Mouse (Mus musculus): ENCODE measurements around the gene Gm36210. TPM values are rescaled to one million over a fixed set of nuclear protein-coding genes. Genes with fewer than 3 reads are reported as not detected.

The Gm36210 gene
- polyA plus RNA-seq, 1 experiment, result not detected

DNA sequence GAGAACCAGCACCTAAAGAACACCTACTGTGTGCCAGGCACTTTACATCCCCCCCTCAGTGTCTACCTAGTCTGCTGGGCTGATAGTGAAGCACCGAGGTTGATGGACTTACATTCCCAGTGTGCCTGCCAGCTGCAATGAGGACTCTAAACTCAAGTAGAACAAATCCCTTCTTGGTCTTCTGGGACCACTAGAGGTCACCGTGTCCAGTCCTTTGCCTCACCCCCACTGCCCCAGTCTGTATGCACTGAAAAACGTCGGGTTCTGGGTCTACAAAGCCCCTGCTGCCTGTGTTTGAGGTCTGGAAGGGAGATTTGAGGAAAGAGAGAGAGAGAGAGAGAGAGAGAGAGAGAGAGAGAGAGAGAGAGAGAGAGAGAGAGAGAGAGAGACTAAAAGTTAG, 18.2 kb upstream of the Gm36210 start:
- H3K4me3 ChIP-seq (ENCODE audit: insufficient read depth, low read length), result no peak overlapping the region
- peaks cover 18% of the 10 kb centered on the region; the same call in 1 of the 2 replicates for H3K4me1 ChIP-seq (ENCODE audit: control insufficient read depth, insufficient read depth, low read length)
- TF ChIP-seq POLR2A (IDR thresholded peaks at IDR 0.05; ENCODE audit: low read depth, low read length), result no peak
- TF ChIP-seq CTCF (IDR thresholded peaks at IDR 0.05; ENCODE audit: borderline replicate concordance, insufficient read depth, low read length), result no peak

DNA sequence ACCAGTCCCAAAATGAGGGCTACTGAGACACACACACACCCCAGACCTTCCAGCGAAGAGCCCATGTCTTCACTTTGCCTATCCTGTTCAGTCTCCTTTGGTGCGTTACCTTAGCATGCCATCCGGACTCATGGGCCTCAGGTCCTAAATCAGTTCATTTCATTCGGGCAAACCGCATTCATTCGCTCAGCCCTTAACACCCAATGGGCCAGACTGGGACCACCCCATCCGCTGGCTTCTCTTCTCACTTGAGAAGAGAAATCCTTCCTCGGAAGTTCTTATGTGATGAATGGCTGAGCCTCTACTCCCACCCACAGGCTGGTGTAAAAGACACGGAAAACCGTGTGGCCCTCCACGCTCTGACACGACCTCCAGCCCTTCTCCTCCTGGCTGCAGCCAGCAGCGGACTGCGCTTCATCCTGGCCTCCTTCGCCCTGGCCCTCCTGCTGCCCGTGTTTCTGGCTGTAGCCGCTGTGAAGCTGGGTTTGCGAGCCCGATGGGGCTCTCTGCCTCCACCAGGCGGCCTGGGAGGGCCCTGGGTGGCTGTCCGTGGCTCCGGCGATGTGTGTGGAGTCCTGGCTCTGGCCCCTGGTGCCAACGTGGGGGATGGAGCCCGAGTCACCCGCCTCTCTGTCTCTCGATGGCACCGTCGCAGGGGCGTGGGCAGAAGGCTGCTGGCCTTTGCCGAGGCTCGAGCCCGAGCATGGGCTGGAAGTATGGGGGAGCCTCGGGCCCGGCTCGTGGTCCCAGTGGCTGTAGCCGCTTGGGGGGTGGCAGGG, 17.5 kb upstream of the Gm36210 start:
- TF ChIP-seq POLR2A (IDR thresholded peaks at IDR 0.05; ENCODE audit: low read depth, low read length) (peak; percentile 52; the same call in 1 of the 2 replicates), CTCF (IDR thresholded peaks at IDR 0.05; ENCODE audit: borderline replicate concordance, insufficient read depth, low read length) (0 out of 2 replicates have a peak, but pooled peaks have one; percentile 1)
- H3K27ac ChIP-seq (ENCODE audit: insufficient read depth, low read length), result peak overlapping the region; percentile 91
- H3K4me1 ChIP-seq (ENCODE audit: control insufficient read depth, insufficient read depth, low read length), result peaks cover 18% of the 10 kb centered on the region; the same call in 1 of the 2 replicates
- H3K4me3 ChIP-seq (ENCODE audit: insufficient read depth, low read length), result 0 out of 2 replicates have a peak overlapping the region, but pooled peaks have one; percentile 1

More for the DNA sequence above, 18.2 kb upstream of the Gm36210 start:
- peak overlapping the region; percentile 91 for H3K27ac ChIP-seq (ENCODE audit: insufficient read depth, low read length)

GRCm38 (mm10) chr7:4922931-4923565, 16.7 kb upstream of the Gm36210 start:
- Histone ChIP-seq H3K27ac (ENCODE audit: insufficient read depth, low read length) (peak overlapping the region; percentile 91), H3K4me1 (ENCODE audit: control insufficient read depth, insufficient read depth, low read length) (peaks cover 18% of the 10 kb centered on the region; the same call in 1 of the 2 replicates), H3K4me3 (ENCODE audit: insufficient read depth, low read length) (no peak overlapping the region)
- no peak for TF ChIP-seq POLR2A (IDR thresholded peaks at IDR 0.05; ENCODE audit: low read depth, low read length)
- TF ChIP-seq CTCF (IDR thresholded peaks at IDR 0.05; ENCODE audit: borderline replicate concordance, insufficient read depth, low read length), result no peak

DNA sequence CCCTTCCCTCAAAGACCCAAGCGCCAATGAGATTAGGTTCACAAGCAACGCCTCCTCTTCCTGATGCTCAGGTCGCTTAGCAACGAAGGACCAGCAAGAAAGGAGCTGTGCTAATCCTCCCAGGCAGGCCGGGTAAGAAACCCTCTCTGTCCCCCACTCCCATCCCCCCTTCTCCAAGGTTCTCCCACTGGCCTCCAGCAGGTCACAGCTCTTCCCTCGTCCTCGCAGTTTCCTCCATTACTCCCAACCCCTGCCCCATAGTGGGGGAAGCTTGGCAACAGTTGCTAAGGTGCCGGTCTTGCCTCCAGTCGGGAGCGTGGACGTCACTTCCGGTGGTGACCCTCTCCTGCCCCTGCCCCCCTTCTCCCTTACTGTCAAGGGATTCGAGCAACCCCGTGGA, 16.2 kb upstream of the Gm36210 start:
- Histone ChIP-seq H3K4me3 (ENCODE audit: insufficient read depth, low read length) (no peak overlapping the region), H3K4me1 (ENCODE audit: control insufficient read depth, insufficient read depth, low read length) (peaks cover 18% of the 10 kb centered on the region; the same call in 1 of the 2 replicates), H3K27ac (ENCODE audit: insufficient read depth, low read length) (peak overlapping the region; percentile 34; the same call in 1 of the 2 replicates)
- TF ChIP-seq CTCF (IDR thresholded peaks at IDR 0.05; ENCODE audit: borderline replicate concordance, insufficient read depth, low read length) (no peak), POLR2A (IDR thresholded peaks at IDR 0.05; ENCODE audit: low read depth, low read length) (peak; percentile 42; the same call in 1 of the 2 replicates)

- Histone ChIP-seq H3K27ac (ENCODE audit: insufficient read depth, low read length) (peak within 1 kb of the TSS; percentile 34; the same call in 1 of the 2 replicates), H3K4me1 (ENCODE audit: control insufficient read depth, insufficient read depth, low read length) (peaks cover 18% of the 10 kb centered on the region; the same call in 1 of the 2 replicates), H3K4me3 (ENCODE audit: insufficient read depth, low read length) (no peak within 1 kb of the TSS)
- TF ChIP-seq POLR2A (IDR thresholded peaks at IDR 0.05; ENCODE audit: low read depth, low read length), result no peak; the same call in 1 of the 2 replicates
- TF ChIP-seq CTCF (IDR thresholded peaks at IDR 0.05; ENCODE audit: borderline replicate concordance, insufficient read depth, low read length), result no peak
These were observed 15.6 kb upstream of the Gm36210 start, which contains the start of gene Nat14 for GRCm38 (mm10) chr7:4921824-4922482. Nat14 (plus strand) TSS chr7:4922028.

DNA sequence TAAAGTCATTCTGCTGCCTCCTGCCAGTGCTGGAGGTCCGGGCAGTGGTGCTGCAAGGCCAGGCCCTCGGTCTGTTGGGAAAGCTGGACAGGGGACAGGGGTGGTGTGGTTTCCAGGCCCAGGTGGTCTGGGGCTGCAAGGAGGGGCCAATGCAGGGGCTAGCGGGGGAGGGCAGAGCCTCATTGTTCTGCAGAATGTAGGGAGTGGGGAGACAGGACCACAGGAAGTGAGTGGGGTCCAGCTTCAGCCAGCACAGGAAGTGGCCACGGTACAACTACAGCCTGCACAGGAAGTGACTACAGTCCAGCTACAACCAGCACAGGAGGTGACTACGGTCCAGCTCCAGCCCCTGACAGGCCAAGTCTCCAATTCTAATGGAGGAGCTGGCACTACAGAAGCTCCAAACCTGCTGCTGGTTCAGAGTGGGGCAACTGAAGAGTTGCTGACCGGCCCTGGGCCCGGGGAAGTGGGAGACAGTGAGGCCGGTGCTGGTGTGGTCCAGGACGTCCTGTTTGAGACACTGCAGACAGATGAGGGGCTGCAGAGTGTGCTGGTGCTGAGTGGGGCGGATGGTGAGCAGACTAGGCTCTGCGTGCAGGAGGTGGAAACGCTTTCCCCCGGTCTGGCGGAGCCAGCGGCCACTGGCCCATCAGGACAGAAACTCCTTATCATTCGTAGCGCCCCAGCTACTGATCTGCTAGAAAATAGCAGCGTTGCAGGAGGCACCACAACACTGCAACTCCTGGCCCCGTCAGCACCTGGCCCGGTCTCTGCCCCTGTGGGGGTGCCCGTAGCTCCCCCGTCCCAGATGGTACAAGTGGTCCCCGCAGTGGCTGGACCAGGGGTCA, 14.9 kb upstream of the Gm36210 start:
- H3K27ac ChIP-seq (ENCODE audit: insufficient read depth, low read length), result no peak overlapping the region
- H3K4me1 ChIP-seq (ENCODE audit: control insufficient read depth, insufficient read depth, low read length), result peaks cover 24% of the 10 kb centered on the region; the same call in 1 of the 2 replicates
- no peak overlapping the region for H3K4me3 ChIP-seq (ENCODE audit: insufficient read depth, low read length)
- TF ChIP-seq CTCF (IDR thresholded peaks at IDR 0.05; ENCODE audit: borderline replicate concordance, insufficient read depth, low read length) (no peak), POLR2A (IDR thresholded peaks at IDR 0.05; ENCODE audit: low read depth, low read length) (no peak)

DNA sequence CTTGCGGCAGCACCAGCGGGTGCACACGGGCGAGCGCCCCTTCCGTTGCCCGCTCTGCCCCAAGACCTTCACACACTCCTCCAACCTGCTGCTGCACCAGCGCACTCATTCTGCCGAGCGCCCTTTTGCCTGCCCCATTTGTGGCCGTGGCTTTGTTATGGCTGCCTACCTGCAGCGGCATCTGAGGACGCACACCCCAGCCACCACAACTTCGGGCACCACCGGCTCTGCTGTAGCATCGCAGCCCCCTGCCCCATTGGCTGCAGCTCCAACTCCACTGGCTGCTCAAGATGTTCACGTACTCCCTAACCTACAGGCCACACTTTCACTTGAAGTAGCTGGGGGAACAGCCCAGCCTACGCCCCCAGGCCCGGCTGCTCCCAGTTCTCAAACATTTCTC, 14.2 kb upstream of the Gm36210 start:
- H3K4me3 ChIP-seq (ENCODE audit: insufficient read depth, low read length), result no peak overlapping the region
- H3K4me1 ChIP-seq (ENCODE audit: control insufficient read depth, insufficient read depth, low read length), result peaks cover 22% of the 10 kb centered on the region
- TF ChIP-seq CTCF (IDR thresholded peaks at IDR 0.05; ENCODE audit: borderline replicate concordance, insufficient read depth, low read length) (no peak), POLR2A (IDR thresholded peaks at IDR 0.05; ENCODE audit: low read depth, low read length) (no peak)
- H3K27ac ChIP-seq (ENCODE audit: insufficient read depth, low read length), result no peak overlapping the region

GRCm38 (mm10) chr7:4919971-4920370, 13.7 kb upstream of the Gm36210 start:
- TF ChIP-seq POLR2A (IDR thresholded peaks at IDR 0.05; ENCODE audit: low read depth, low read length) (no peak), CTCF (IDR thresholded peaks at IDR 0.05; ENCODE audit: borderline replicate concordance, insufficient read depth, low read length) (no peak)
- H3K27ac ChIP-seq (ENCODE audit: insufficient read depth, low read length), result no peak overlapping the region
- no peak overlapping the region for H3K4me3 ChIP-seq (ENCODE audit: insufficient read depth, low read length)
- H3K4me1 ChIP-seq (ENCODE audit: control insufficient read depth, insufficient read depth, low read length), result peaks cover 18% of the 10 kb centered on the region

All from embryonic fibroblast, embryonic 13.5 days (primary cell).